Mouse (Mus musculus) thymus, postnatal 25 days (tissue): Measurements from ENCODE around the gene Pms2.

ENCODE experiments used
- DNase-seq: peaks from one replicate; pipeline ENCODE4 v3.0.0; 2022

Gene Pms2

GRCm38 (mm10) chr5:143909417-143910400, at the start of gene Pms2, which contains the start of gene Aimp2:
TSS of gene Pms2 (plus strand) at chr5:143909964.
TSS of gene Aimp2 (minus strand) at chr5:143909847.
- DNase-seq: peak; percentile 93

GRCm38 (mm10) chr5:143871547-143872169, 38.1 kb upstream of the Pms2 start:
- no peak for DNase-seq

GRCm38 (mm10) chr5:143874571-143874970, 35.2 kb upstream of the Pms2 start:
- no peak for DNase-seq

- no peak for DNase-seq
Observed at GRCm38 (mm10) chr5:143885274-143885673, 24.5 kb upstream of the Pms2 start.

- DNase-seq: no peak
Observed at GRCm38 (mm10) chr5:143890741-143891140, 19.0 kb upstream of the Pms2 start.

- DNase-seq: no peak
Observed at GRCm38 (mm10) chr5:143892255-143892886, 17.4 kb upstream of the Pms2 start.

GRCm38 (mm10) chr5:143893396-143893795, 16.4 kb upstream of the Pms2 start:
- no peak for DNase-seq

GRCm38 (mm10) chr5:143897635-143898330, 12.0 kb upstream of the Pms2 start, which contains the start of gene Ankrd61:
TSS of gene Ankrd61 (minus strand) at chr5:143897685.
- DNase-seq: no peak

- DNase-seq: no peak
Observed at GRCm38 (mm10) chr5:143902111-143902510, 7.7 kb upstream of the Pms2 start.

GRCm38 (mm10) chr5:143903813-143904212, 6.0 kb upstream of the Pms2 start:
- no peak for DNase-seq

GRCm38 (mm10) chr5:143906429-143906828, 3.3 kb upstream of the Pms2 start:
- DNase-seq: no peak

GRCm38 (mm10) chr5:143908926-143909325, 838 bp upstream of the Pms2 start:
- no peak for DNase-seq

- DNase-seq: no peak
Observed at GRCm38 (mm10) chr5:143916221-143916620, 6.5 kb downstream of the Pms2 start.

- DNase-seq: peak; percentile 72
Observed at GRCm38 (mm10) chr5:143917418-143917817, 7.7 kb downstream of the Pms2 start.

GRCm38 (mm10) chr5:143918120-143918519, 8.4 kb downstream of the Pms2 start:
- no peak for DNase-seq

GRCm38 (mm10) chr5:143924781-143925452, 15.2 kb downstream of the Pms2 start:
- no peak for DNase-seq

GRCm38 (mm10) chr5:143927875-143928274, 18.1 kb downstream of the Pms2 start, which contains the start of gene Gm42421:
TSS of gene Gm42421 (plus strand) at chr5:143928175.
- no peak for DNase-seq

GRCm38 (mm10) chr5:143929291-143929690, 19.5 kb downstream of the Pms2 start:
- no peak for DNase-seq

- DNase-seq: no peak
Observed at GRCm38 (mm10) chr5:143930656-143931055, 20.9 kb downstream of the Pms2 start.

- DNase-seq: no peak
Observed at GRCm38 (mm10) chr5:143931863-143932580, 22.3 kb downstream of the Pms2 start.

- no peak for DNase-seq
Observed at GRCm38 (mm10) chr5:143932831-143933230, 23.1 kb downstream of the Pms2 start, which contains the start of gene Rsph10b. TSS of gene Rsph10b (plus strand) at chr5:143933035.
